Mouse (Mus musculus) midbrain, embryonic 14.5 days (tissue): ENCODE data around the gene Fcrla. TPM values are rescaled to one million over a fixed set of nuclear protein-coding genes. Genes with fewer than 3 reads are reported as not detected.

Experiments
- ATAC-seq: fragments of 200-750 bp; cut with Nextera tagmentation; 2 replicates; pipeline ENCODE4 v1.8.0; 2017; ENCODE audit warnings: moderate number of reproducible peaks, moderate library complexity; ENCODE audit not compliant: low FRiP score, low TSS enrichment
- DNase-seq: peaks from one replicate; pipeline ENCODE4 v3.0.0-alpha.2; 2015
- H3K27ac ChIP-seq: fragments of 300-500 bp; sonication (generic); replicated peaks from 2 replicates; pipeline ENCODE4 v1.5.1; 2014; ENCODE audit warnings: mild to moderate bottlenecking, low read depth, low read length, moderate library complexity
- H3K27me3 ChIP-seq: fragments of 300-500 bp; sonication (generic); 2 replicates; pipeline ENCODE4 v1.6.1; 2014; ENCODE audit warnings: low read length, control low read depth, mixed read lengths; ENCODE audit not compliant: control insufficient read depth, insufficient read depth
- H3K36me3 ChIP-seq: fragments of 300-500 bp; sonication (generic); 2 replicates; pipeline ENCODE4 v1.6.1; 2014; ENCODE audit warnings: low read length, control low read depth; ENCODE audit not compliant: control insufficient read depth, insufficient read depth
- H3K4me1 ChIP-seq: fragments of 300-500 bp; sonication (generic); 2 replicates; pipeline ENCODE4 v1.6.1; 2014; ENCODE audit warnings: mild to moderate bottlenecking, antibody characterized with exemption, low read length, control low read depth; ENCODE audit not compliant: control insufficient read depth, insufficient read depth
- H3K4me2 ChIP-seq: fragments of 300-500 bp; sonication (generic); 2 replicates; pipeline ENCODE4 v1.6.1; 2014; ENCODE audit warnings: mild to moderate bottlenecking, low read length, moderate library complexity
- H3K4me3 ChIP-seq: fragments of 300-500 bp; sonication (generic); replicated peaks from 2 replicates; pipeline ENCODE4 v1.5.1; 2014; ENCODE audit warnings: low read depth, low read length
- H3K9ac ChIP-seq: fragments of 300-500 bp; sonication (generic); replicated peaks from 2 replicates; pipeline ENCODE4 v1.6.1; 2014; ENCODE audit warnings: mild to moderate bottlenecking, low read length, moderate library complexity
- H3K9me3 ChIP-seq: fragments of 300-500 bp; sonication (generic); 2 replicates; pipeline ENCODE4 v1.6.1; 2016; ENCODE audit warnings: low read length, control low read depth, mixed read lengths; ENCODE audit not compliant: control insufficient read depth
- WGBS: fragments of 180-500 bp; shearing (Covaris S2); extraction: QIAGEN DNeasy Blood & Tissue Kit; methylation state at CpG from one replicate; pipeline ENCODE4 v1.1.7; 2014; 5-methylcytosine and 5-hydroxymethylcytosine counted together
- polyA plus RNA-seq: library from polyadenylated mRNA; unstranded; fragments of >200 nt; fragmentation: Nextera tagmentation; extraction: Ambion mirVana; gene quantifications from 2 replicates; pipeline ENCODE4 v1.2.1, GENCODE M21; 2014

The Fcrla gene
- polyA plus RNA-seq, 1 experiment from 2014 or later = not detected

- Histone ChIP-seq H3K4me3 (no peak overlapping the region), H3K36me3 (no peaks in the 10 kb centered on the region), H3K4me2 (no peak overlapping the region), H3K9ac (no peak overlapping the region), H3K4me1 (0 out of 2 replicates have a peak, but pooled peaks cover 3% of the 10 kb centered on the region), H3K27ac (no peak overlapping the region), H3K27me3 (no peaks in the 10 kb centered on the region), H3K9me3 (no peaks in the 10 kb centered on the region)
- DNase-seq = no peak
- no peak for ATAC-seq
- WGBS = 82% methylated on average over 4 of the region's 4 CpGs
These were observed 38.1 kb downstream of the Fcrla start for GRCm38 (mm10) chr1:170889310-170889709.

DNA sequence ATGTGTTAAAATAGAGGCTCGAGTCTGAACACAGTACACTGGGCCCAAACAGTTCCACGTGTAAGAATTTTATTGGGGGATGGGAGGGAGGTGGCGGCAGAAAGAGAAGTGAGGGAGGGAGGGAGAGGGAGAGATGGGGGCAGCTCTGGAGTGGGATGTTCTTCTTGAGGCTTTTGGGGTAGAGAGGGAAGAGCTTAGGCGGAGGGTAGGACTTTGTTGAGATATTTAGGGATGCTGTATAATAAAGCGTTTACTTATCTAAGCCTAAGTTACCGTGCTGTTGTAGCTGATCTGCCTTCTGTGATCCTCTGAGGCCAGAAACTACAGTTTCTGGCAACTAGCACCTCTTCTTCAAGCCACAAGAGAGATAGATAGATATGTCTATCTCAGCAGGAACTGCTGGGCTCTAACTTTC, 41.3 kb downstream of the Fcrla start:
- Histone ChIP-seq H3K4me2 (peak overlapping the region; percentile 72; the same call in 1 of the 2 replicates), H3K9ac (no peak overlapping the region), H3K4me3 (no peak overlapping the region), H3K27me3 (no peaks in the 10 kb centered on the region), H3K4me1 (0 out of 2 replicates have a peak, but pooled peaks cover 5% of the 10 kb centered on the region), H3K9me3 (no peaks in the 10 kb centered on the region), H3K27ac (no peak overlapping the region), H3K36me3 (no peaks in the 10 kb centered on the region)
- ATAC-seq (no peak), DNase-seq (no peak)
- WGBS = 66% methylated on average over 6 of the region's 6 CpGs

GRCm38 (mm10) chr1:170884978-170885561, 42.3 kb downstream of the Fcrla start, which contains the start of the genes Gm26620 and Dusp12:
Gene Gm26620, plus strand, starts transcription at chr1:170885065.
Gene Dusp12, minus strand, starts transcription at chr1:170885540.
- H3K9ac ChIP-seq = peak within 1 kb of the TSS; percentile 93
- no peaks in the 10 kb centered on the region for H3K27me3 ChIP-seq
- H3K4me3 ChIP-seq = peak within 1 kb of the TSS; percentile 97
- DNase-seq (peak; percentile 96), ATAC-seq (peak; percentile 91)
- H3K27ac ChIP-seq = peak within 1 kb of the TSS; percentile 86
- under 1% methylated on average over 46 of the region's 46 CpGs for WGBS
- H3K9me3 ChIP-seq = no peaks in the 10 kb centered on the region
- peak within 1 kb of the TSS; percentile 72 for H3K4me2 ChIP-seq
- 0 out of 2 replicates have a peak, but pooled peaks cover 5% of the 10 kb centered on the region for H3K4me1 ChIP-seq
- peaks cover 10% of the 10 kb centered on the region for H3K36me3 ChIP-seq

- H3K9me3 ChIP-seq = no peaks in the 10 kb centered on the region
- H3K4me3 ChIP-seq = peak overlapping the region; percentile 97
- peak overlapping the region; percentile 86; the same call in 1 of the 2 replicates for H3K27ac ChIP-seq
- DNase-seq = no peak
- ATAC-seq = no peak
- H3K9ac ChIP-seq = peak overlapping the region; percentile 93
- H3K4me2 ChIP-seq = peak overlapping the region; percentile 72
- 0 out of 2 replicates have a peak, but pooled peaks cover 5% of the 10 kb centered on the region for H3K4me1 ChIP-seq
- peaks cover 16% of the 10 kb centered on the region for H3K36me3 ChIP-seq
- 31% methylated on average over 8 of the region's 8 CpGs for WGBS
- no peaks in the 10 kb centered on the region for H3K27me3 ChIP-seq
These were observed 43.0 kb downstream of the Fcrla start for GRCm38 (mm10) chr1:170884390-170884789.

DNA sequence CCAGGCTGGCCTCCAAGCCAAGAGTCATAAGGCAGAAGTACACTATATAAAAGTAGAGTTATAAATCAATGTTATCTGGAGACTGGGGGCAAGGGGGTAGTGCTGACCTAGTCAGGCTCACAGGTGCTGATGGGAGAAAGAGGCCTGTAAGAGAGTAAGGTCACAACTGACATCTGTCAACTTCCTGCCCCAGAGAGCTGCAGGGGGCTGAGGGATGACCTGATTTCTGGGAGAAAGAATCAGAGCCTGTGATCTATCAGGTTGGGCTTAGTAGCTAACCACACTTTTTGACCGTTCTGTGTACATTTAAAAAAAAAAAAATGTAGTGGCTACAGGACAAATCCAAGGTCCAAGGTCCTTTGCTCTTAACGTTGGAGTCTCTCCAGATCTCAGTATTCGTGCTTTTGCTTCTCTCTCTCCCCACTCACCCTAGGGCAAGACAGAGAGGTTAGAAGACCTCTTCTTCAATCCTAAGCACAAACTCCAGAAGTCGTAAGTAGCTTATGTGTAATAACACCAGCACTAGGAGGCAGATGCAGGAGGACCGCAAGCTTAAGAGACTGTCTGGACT, 44.4 kb downstream of the Fcrla start:
- no peaks in the 10 kb centered on the region for H3K9me3 ChIP-seq
- no peak overlapping the region for H3K4me2 ChIP-seq
- DNase-seq (no peak), ATAC-seq (no peak)
- no peak overlapping the region for H3K4me3 ChIP-seq
- 91% methylated on average over 5 of the region's 5 CpGs for WGBS
- 0 out of 2 replicates have a peak, but pooled peaks cover 5% of the 10 kb centered on the region for H3K4me1 ChIP-seq
- no peaks in the 10 kb centered on the region for H3K27me3 ChIP-seq
- peaks cover 22% of the 10 kb centered on the region for H3K36me3 ChIP-seq
- H3K27ac ChIP-seq = no peak overlapping the region
- no peak overlapping the region for H3K9ac ChIP-seq

GRCm38 (mm10) chr1:170876906-170877305, 50.5 kb downstream of the Fcrla start:
- 92% methylated on average over 5 of the region's 5 CpGs for WGBS
- H3K36me3 ChIP-seq = peaks cover 60% of the 10 kb centered on the region
- no peak overlapping the region for H3K4me3 ChIP-seq

GRCm38 (mm10) chr1:170875676-170876075, 51.7 kb downstream of the Fcrla start:
- ATAC-seq (no peak), DNase-seq (no peak)
- Histone ChIP-seq H3K4me3 (no peak overlapping the region), H3K4me2 (no peak overlapping the region), H3K4me1 (no peaks in the 10 kb centered on the region), H3K36me3 (peaks cover 56% of the 10 kb centered on the region), H3K9ac (no peak overlapping the region), H3K27me3 (no peaks in the 10 kb centered on the region), H3K9me3 (no peaks in the 10 kb centered on the region), H3K27ac (no peak overlapping the region)
- WGBS = 94% methylated on average over 3 of the region's 3 CpGs

More at GRCm38 (mm10) chr1:170876906-170877305, 50.5 kb downstream of the Fcrla start:
- Histone ChIP-seq H3K4me1 (no peaks in the 10 kb centered on the region), H3K9ac (no peak overlapping the region), H3K27ac (no peak overlapping the region), H3K4me2 (no peak overlapping the region), H3K27me3 (no peaks in the 10 kb centered on the region), H3K9me3 (no peaks in the 10 kb centered on the region)
- DNase-seq = no peak
- ATAC-seq = no peak

DNA sequence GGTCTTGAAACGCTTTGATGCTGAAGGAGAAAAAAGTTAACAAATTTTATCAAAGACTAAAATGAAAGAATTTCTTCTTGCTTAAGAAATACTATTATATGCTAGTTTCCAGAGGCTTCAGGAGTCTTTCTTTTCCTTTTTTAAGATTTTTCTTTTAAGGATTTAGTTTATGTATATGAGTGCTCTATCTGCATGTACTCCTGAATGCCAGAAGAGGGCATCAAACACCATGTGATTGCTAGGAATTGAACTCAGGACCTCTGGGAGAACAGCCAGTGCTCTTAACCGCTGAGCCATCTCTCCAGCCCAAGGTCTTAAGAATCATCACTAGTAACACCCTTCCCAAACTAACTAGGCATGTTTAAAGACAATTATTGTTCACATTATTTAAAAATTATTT, 55.4 kb downstream of the Fcrla start:
- H3K36me3 ChIP-seq = peaks cover 32% of the 10 kb centered on the region
- H3K9me3 ChIP-seq = no peaks in the 10 kb centered on the region
- peaks cover 1% of the 10 kb centered on the region for H3K4me1 ChIP-seq
- no peaks in the 10 kb centered on the region for H3K27me3 ChIP-seq
- WGBS = 96% methylated on average over 2 of the region's 2 CpGs
- no peak overlapping the region for H3K9ac ChIP-seq
- ATAC-seq (no peak), DNase-seq (no peak)
- no peak overlapping the region for H3K4me2 ChIP-seq
- no peak overlapping the region for H3K4me3 ChIP-seq
- no peak overlapping the region for H3K27ac ChIP-seq

- no peak overlapping the region for H3K4me3 ChIP-seq
- ATAC-seq (no peak), DNase-seq (no peak)
- H3K9ac ChIP-seq = no peak overlapping the region
- H3K27ac ChIP-seq = no peak overlapping the region
- 85% methylated on average over 6 of the region's 6 CpGs for WGBS
- H3K4me1 ChIP-seq = peaks cover 7% of the 10 kb centered on the region
- H3K27me3 ChIP-seq = no peaks in the 10 kb centered on the region
- no peaks in the 10 kb centered on the region for H3K9me3 ChIP-seq
- H3K36me3 ChIP-seq = peaks cover 28% of the 10 kb centered on the region
- H3K4me2 ChIP-seq = no peak overlapping the region
These were observed 56.0 kb downstream of the Fcrla start for GRCm38 (mm10) chr1:170871402-170871801.
